Mouse (Mus musculus): ENCODE results near the gene Rps6kl1.

Rps6kl1 gene

GRCm38 (mm10) chr12:85108643-85109042 lies 42.4 kb downstream of the Rps6kl1 start:
- DNase-seq (ENCODE audit: low read depth), result no peak

- no peak for DNase-seq (ENCODE audit: low read depth)
These were observed 44.8 kb downstream of the Rps6kl1 start for GRCm38 (mm10) chr12:85106292-85106691.

GRCm38 (mm10) chr12:85104789-85105188 lies 46.3 kb downstream of the Rps6kl1 start:
- no peak for DNase-seq (ENCODE audit: low read depth)

GRCm38 (mm10) chr12:85103096-85103495 lies 48.0 kb downstream of the Rps6kl1 start:
- DNase-seq (ENCODE audit: low read depth), result no peak

- DNase-seq (ENCODE audit: low read depth), result no peak
These were observed 49.5 kb downstream of the Rps6kl1 start for GRCm38 (mm10) chr12:85101521-85102106.

- DNase-seq (ENCODE audit: low read depth), result no peak
These were observed 50.1 kb downstream of the Rps6kl1 start for GRCm38 (mm10) chr12:85101001-85101400.

GRCm38 (mm10) chr12:85095859-85096258 lies 55.2 kb downstream of the Rps6kl1 start:
- no peak for DNase-seq (ENCODE audit: low read depth)

- DNase-seq (ENCODE audit: low read depth), result no peak
These were observed 55.9 kb downstream of the Rps6kl1 start for GRCm38 (mm10) chr12:85095146-85095545.

GRCm38 (mm10) chr12:85094706-85095105 lies 56.4 kb downstream of the Rps6kl1 start:
- no peak for DNase-seq (ENCODE audit: low read depth)

GRCm38 (mm10) chr12:85094010-85094409 lies 57.1 kb downstream of the Rps6kl1 start:
- DNase-seq (ENCODE audit: low read depth), result no peak

- peak; percentile 84 for DNase-seq (ENCODE audit: low read depth)
These were observed 58.9 kb downstream of the Rps6kl1 start for GRCm38 (mm10) chr12:85092214-85092613.

- no peak for DNase-seq (ENCODE audit: low read depth)
These were observed 59.9 kb downstream of the Rps6kl1 start for GRCm38 (mm10) chr12:85091190-85091589.

- DNase-seq (ENCODE audit: low read depth), result no peak
These were observed 63.2 kb downstream of the Rps6kl1 start for GRCm38 (mm10) chr12:85087845-85088244.

Data from naive thymus-derived CD4-positive, alpha-beta T cell, adult 2 months (primary cell).